Mouse (Mus musculus): Measurements from ENCODE around the gene Usp50.

The Usp50 gene

DNA sequence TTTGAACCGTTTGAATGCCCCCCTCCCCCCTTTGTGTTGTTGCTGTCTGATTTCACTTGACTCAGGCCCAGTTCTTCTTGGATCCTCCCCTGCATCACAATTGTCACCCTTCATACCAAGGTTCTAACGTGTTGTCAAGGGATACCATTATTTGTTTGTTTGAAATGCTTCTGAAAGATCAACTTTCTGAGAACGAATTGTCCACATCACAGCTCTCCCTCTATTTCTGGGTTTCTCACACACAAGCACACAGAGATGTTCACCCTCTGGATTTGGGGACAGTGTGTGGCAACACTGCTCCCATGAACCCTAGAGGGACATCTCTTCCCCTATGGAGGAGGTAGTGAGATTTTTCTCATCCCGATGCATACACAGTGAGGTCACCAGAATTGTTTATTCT is at the start of gene Usp50:
Gene Usp50 (minus strand): TSS at position 101 of the 400 bp plus-strand sequence.
- DNase-seq (ENCODE audit: low read depth), result no peak

DNA sequence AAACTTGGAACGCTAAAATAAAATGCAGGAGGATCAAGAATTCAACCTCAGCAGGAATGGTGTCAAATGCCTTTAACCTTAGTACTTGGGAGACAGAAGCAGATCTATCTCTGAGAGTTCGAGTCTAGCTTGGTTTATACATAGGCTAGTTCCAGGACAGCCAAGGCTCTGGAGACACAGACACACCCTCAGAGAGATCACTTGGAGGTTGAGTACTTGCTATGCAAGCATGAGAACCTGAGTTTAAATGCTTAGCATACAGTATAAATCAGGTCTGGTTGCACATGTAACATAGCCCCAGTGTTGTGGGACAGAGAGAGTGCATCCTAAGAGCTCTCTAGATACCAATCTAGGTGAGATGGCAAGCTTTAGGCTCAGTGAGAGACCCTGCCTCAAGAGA is 34.1 kb upstream of the Usp50 start:
- DNase-seq (ENCODE audit: low read depth), result no peak

DNA sequence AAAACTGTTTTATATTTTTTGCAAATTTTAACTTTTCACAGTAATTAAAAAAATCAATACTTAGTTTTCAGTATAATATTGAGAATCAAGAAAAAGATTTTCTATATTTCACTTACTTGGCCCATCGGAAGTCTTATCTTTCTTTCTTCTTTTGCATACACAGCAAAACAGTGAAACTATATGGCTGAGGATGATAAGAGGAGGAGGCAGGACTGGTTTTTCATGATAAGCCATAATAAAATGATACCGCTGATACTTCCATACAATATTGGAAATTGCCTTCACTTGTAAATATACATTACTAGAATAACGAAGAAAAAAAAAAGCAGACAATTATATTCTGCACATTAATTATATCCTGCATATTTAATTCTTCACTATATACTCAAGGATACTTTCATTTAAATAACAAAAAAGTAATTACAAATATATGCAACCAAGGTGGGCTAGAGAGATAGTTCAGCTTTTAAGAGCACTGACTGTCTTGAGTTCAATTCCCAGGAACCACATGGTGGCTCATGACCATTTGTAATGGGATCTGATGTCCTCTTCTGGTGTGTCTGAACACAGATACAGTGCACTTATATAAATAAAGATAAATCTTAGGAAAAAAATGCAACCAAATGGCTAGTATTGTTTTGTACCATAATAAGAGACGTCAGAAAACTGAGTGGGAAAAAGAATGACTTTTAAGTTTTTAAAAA is 33.5 kb upstream of the Usp50 start:
- no peak for DNase-seq (ENCODE audit: low read depth)

DNA sequence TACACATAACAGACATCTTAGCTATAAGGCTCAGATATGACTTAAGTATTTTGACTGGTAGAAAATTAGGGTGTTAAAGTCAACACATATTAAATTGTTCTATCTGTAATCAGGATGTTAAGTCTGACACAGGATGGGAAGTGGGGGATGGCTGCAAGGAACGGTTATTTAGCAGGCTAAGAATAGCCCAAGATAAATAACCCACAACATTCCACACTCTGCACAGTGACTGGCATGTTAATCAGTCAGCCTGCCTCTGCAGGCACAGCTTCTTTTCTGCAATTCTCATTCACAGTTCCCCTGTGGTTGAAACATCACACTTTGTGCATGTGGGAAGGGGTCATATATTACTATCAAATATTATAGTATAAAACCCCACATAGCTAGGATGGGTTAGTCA is 32.6 kb upstream of the Usp50 start:
- DNase-seq (ENCODE audit: low read depth), result peak; percentile 46

DNA sequence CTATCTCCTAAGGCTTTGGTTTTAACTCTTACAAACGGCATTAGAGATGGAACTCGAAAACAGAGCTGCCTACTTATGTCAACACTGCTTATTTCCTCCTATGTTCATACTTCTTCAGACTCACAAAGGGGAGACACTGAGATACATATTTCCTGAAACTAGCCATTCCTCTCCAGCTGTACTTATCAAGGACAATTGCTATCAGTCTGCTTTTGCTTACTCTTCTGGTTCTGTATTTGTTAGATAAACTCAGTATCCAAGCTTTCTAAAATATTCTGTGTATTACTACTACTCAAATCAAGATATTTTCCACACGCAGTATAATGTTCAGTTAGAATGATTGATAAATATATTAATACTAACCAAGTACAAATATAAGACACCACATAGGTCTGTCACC is 18.7 kb upstream of the Usp50 start:
- DNase-seq (ENCODE audit: low read depth), result no peak

DNA sequence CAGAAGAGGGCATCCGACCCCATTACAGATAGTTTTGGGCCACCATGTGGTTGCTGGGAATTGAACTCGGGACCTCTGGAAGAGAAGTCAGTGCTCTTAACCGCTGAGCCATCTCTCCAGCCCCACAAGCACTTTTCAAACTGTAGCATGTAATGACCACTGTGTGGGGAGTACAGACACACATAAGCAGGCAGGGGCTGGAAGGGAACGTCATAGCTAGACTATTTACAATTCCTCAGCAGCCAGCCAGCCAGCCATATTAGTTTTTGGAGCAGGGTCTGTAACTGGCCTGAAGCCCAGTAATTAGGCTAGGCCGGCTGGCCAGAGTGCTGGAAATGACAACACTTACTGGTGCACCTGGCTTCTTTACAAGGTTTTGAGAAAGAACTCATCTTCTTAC is 15.2 kb upstream of the Usp50 start:
- DNase-seq (ENCODE audit: low read depth), result no peak

DNA sequence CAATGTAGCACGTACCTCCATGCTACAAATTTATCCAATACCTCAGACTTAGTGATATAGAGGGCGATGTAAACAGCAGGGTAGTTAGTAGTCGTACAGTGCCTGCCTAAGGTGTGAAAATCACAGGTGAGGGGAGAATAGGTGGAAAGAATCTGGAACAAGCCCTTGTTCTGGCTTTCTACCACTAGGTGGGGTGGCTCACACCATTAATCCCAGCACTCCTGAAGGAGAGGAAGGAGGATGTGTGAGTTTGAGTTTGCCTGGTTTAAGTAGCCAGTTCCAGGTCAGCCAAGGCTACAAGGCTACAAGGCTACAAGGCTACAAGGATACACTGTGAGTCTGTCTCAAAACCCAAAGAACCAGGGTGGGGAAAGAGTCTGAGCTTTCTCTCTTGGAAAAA is 12.4 kb upstream of the Usp50 start:
- peak; percentile 18 for DNase-seq (ENCODE audit: low read depth)

DNA sequence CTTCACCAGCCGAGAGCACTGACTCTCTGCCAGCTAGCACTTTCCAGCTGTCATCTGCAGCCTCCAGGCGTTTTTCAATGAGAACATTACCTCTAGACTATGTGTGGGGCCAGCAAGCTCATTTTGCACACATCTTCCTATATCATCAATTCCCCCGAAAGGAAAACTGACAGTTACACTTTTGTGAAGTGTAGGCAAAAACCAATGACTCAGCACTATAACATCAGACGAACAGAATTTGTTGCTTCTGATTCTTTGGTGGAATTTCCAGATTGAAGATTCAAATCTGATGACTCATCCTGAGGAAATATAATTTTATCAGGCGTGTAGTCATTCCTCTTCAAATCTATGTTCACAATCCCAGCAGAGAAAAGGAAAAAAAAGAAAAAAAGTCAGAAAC is 9.3 kb upstream of the Usp50 start:
- peak; percentile 53 for DNase-seq (ENCODE audit: low read depth)

DNA sequence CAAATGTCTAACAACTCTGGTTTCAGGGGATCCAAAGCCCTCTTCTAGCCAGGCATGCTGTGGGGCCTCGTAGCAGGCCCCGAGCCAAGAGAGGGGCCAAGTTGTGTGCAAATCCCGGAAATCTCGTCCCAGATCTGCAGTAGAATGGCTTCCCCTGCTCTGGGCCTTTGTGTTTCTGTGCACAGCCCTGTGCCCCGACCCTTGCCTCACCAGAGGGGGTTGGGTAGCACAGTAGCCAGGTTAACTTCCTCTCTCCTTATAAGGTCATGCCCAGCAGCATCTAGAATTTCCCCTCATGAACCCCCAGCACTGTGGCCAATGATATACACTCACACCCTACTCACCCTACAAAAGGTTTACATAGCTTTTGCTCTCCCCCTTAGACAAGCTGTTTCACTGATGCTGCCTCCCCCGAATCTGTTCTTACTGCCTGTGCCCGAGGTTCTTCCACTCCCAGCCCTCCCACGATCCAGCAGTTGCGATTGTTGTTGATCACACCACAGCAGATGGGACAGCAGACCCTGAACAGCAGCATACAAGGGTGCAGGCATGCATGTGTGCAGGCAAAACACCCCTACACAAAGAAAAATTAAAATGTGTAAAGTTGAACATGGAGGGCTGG is 4.6 kb upstream of the Usp50 start:
- DNase-seq (ENCODE audit: low read depth), result no peak

DNA sequence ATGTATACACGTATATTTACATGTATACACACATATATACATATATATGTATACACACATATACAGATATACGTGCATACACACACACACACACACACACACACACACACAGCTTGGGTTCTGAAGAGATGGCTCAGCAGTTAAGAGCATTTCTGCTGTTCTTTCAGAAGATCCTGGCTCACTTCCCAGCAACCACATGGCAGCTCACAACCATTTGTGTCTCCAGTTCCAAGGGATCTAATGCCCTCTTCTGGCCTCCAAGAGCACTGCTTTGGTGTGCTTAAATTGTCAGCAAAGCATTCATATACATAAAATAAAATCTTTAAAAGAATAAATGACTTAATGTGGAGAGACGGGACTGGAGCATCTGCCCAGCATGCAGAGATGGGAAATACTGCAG is 837 bp downstream of the Usp50 start:
- DNase-seq (ENCODE audit: low read depth), result peak; percentile 96

DNA sequence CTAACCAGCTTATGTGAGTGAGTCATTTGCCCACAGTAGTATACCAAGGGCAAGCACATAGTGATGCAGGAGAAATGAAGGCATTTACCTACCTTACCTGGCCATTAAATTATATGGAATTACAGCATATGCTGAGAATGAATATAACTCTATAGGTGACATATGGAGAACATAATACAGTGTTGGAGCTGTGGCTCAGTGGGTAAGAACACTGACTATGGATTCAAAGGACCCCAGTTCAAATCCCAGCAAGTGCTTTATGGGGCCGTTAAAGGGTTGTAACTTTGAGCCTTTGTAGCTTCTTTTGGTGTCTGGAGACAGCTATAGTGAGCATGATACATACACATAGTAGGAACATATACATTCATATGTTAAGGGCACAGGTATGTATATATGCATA is 1.8 kb downstream of the Usp50 start:
- DNase-seq (ENCODE audit: low read depth), result no peak

DNA sequence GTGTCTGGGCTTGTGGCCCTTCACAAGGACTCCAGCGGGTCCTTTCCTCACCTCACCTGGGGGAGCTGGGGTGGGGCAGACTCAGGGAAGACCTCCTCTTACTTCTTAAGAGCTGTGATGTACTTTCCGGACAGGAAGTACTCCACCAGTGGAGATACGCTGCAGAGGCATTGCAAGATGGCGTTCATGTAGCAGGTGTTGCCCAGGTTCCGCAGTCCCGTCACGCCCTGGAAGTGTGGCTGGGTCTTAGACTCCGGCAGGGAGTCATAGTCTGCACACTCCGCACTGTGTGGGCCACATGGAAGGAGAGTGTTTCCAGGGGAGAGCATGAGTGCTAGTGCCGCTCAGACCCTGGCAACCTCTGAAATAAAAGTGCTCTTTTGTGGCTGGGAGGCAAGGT is 3.0 kb downstream of the Usp50 start:
- no peak for DNase-seq (ENCODE audit: low read depth)

DNA sequence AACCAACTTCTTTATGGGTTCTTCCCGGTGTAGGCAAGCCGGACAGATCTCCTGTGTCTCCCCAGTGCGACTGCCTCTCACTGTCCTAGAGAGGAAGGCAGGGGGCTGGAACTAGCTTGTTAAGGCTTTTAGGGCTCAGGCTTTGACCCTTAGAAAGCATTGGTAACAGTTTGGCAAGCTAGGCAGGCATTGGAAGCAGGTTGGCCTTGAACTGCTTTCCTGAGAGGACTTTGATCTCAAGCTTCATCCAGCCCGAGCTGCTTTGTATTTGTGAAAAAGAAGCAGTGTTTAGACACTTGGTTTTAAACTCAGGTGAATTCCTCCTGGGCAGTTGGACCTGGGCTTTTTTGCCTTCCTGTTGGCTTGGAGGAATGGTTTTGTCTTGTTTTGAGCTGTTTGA is 4.5 kb downstream of the Usp50 start:
- DNase-seq (ENCODE audit: low read depth), result no peak

DNA sequence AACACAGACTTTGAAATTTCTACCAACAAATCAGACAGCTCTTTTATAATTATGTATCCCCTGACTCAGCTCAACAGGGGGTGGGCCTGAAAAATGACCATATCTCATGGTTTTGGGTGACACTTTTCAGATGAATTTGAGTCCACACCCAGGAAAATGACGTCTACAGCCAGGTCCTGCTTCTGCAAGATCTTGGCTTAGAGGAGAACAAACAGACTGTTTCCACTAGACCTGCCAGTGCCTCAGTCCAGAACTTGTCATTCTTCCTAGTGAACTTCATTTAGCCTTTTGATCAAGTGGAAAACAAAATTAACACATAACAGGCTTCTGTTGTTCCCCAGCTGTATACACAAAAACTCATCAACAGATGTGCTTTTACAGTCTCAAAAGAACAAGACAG is 6.9 kb downstream of the Usp50 start:
- no peak for DNase-seq (ENCODE audit: low read depth)

DNA sequence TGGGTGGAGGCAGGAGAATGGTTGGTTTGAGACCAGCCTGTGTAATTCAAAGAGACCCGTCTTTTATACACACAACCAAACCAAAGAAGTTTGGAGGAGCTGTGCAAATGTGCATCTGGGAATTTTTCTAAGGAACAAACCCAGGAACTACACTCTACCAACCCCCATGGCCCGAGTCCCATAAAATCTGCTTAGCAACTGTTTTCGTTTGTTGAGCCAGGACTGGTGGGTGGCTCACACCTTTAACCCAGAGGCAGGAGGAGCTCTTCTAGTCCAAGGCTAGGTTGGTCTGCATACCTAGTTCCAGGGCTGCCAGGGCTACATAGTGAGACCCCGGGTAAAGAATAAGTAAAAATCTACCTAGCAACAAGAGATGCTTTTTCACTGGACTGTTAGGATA is 7.3 kb downstream of the Usp50 start:
- no peak for DNase-seq (ENCODE audit: low read depth)

DNA sequence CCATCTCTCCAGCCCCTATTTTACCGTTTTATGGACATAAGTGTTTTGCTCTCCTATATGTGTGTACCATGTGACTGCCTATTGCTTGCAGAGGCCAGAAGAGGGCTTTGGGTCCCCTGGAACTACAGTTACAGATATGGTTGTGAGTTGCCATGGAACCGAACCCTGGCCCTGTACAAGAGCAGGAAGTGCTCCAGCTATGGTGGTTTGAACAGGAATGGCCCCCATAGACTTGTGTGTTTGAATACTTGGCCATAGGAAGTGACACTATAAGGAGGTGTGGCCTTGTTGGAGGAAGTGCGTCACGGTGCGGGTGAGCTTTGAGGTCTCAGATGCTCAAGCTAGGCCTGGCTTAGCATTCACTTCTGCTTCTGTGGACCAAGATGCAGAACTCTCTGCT is 11.1 kb downstream of the Usp50 start:
- no peak for DNase-seq (ENCODE audit: low read depth)

DNA sequence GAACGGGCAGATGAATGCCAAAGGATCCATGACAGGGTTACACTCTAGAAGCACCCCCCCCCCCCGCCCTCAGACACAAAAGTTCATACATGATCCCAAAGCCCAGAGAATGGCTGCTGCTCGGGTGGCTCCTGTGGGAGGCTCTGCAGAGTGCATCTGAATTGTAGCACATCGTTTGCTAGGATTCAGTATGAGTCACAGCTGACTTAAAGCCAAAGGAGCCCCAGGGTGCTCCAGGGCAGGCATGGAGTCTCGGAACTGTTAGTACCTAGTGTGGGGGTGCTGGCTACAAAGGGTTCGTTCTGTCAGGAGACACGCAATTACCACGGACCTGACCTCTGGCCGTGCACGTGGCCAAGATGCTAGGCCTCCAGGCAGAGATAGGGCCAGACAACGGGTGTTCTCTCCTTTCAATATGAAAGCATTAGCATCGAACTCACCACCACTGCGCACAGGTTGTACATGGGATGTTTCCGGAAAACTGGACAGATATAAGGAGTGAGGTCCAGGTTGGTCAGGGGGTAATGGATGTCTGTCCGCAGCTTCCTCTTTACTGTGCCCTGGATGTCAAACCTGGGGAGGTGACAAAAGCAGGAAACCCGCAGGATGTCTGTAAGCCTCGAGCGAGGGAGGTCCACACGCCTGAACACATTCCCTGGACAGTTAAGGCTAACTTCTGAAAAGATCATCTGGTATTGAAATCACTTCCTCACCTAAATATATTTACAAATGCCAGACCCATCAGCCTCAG is 13.7 kb downstream of the Usp50 start:
- DNase-seq (ENCODE audit: low read depth), result peak; percentile 83

DNA sequence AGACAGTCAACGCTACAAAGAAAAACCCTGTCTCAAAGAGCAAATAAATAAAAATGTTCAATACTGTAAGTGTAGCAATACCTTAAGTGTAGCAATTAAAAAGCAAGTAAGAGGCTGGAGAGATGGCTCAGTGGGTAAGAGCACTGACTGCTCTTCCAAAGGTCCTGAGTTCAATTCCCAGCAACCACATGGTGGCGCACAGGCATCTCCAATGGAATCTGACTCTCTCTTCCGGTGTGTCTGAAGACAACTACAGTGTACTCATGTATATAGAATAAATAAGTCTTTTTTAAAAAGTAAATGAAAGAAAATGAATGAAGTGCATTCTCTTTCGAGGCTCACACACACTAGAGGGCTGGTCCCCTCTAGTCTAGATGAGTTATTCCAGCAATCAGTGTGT is 15.1 kb downstream of the Usp50 start:
- peak; percentile 64 for DNase-seq (ENCODE audit: low read depth)

DNA sequence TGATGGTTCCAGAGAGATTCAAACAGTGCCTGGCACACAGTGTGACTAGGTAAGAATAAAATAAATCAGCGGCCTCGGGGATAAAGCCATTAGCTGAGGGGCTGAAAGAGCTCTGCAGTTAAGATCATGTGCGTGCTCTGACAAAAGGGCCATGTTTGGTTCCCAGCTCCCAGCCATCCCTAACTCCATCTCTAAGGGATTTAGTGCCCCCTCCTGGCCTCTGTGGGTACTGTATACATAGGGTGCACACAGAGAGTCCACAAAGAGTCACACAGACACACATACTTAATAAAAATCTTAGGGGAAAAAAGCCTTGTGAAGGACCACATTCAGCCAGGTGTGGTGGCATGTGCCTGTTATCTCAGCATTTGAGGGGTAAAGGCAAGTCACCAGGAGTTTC is 15.7 kb downstream of the Usp50 start:
- no peak for DNase-seq (ENCODE audit: low read depth)

DNA sequence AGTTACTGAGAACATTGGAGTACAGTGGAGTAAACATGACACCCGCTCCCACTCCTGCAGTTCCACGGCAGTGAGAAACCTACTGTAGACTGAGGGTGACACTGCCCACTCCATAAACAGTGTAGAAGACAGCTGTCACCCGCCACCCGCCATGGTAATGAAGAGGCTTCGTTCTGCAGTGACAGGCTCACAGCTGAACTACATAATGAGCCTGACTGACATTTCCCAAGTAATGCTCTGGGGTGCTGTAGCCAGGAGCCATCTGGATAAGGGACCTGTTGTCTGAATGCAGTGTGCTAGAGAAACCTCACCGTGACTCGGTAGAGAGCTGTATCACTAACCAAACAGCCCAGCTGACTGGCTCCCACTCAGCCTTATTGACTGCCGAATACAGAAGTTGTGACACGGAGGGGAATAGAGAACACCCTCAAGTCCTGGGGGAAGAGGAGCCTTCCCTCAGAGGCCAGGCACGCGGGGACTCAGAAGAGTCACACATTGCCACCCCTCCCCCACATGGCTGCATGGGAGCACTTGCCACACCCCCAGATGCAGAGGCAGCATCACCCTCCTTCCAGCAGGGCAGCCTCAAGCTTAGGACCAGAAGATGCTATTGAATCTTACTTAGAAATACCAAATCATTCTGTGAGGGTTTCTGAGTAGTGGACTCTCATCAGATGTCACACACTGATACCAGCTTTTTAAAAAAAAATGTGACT is 17.2 kb downstream of the Usp50 start:
- no peak for DNase-seq (ENCODE audit: low read depth)

DNA sequence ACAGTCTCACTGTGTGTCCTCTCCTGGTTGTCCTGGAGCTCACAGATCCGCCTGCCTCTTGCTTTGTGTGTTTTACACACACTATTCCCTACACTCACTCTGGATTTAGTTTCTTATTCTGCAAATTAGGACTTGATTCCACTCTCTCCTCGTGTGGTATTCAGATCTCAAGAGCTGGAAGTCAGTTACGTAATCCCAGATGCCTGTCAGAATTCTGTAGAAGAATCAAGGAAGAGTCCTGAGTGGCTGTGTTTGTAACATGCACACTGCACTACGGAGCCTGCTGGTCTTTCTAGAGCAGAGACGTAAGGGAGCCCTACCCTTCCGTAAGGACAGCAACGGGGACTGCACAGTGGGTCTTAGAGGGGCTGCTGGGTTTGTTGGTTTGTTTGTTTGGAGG is 23.9 kb downstream of the Usp50 start:
- peak; percentile 44 for DNase-seq (ENCODE audit: low read depth)

DNA sequence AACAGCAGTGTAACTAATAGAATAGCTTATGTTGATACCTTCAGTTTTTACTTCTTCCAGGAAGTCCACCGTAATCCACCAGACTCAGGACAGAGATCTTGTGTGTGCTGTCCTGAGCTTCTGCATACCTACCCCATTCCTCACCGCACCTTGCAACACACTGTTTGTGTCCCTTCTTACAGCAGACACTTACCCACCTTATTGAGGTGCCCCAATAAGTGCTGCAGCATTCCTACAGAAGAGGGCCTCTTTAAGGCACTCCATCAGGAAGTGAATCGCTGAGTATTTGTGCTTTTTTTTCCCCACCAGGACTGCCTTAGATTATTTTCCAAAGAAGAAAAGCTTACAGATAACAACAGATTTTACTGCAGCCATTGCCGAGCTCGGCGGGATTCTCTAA is 27.6 kb downstream of the Usp50 start:
- no peak for DNase-seq (ENCODE audit: low read depth)

DNA sequence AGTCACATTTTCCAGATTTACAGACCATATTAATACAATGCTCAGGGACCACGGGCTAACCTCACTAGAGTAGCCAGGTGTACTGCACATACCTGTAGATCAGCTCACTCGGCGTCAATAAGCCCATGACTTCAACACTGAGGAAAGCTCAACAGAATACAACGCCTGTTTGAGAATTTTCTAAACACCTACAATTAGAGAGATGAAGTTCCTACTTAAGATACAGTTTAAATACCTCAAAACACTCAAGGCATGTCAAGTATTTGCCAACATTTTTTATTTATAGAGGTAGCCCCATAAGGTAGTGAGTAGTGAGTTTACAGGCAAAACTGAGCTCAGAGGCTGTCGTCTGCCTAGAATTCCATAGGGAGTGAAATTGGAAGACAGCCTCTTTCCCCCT is 39.9 kb downstream of the Usp50 start:
- DNase-seq (ENCODE audit: low read depth), result no peak
